Mouse (Mus musculus) CH12.LX (cell line): ENCODE data around the gene Slc25a28.

Source experiments
- BHLHE40 ChIP-seq: IDR thresholded peaks from 2 replicates; pipeline ENCODE4 v1.6.1; 2011; ENCODE audit warnings: mild to moderate bottlenecking, low read depth, low read length, improper control_type of control experiment
- CHD2 ChIP-seq: IDR thresholded peaks from 2 replicates; pipeline ENCODE4 v1.6.1; 2011; ENCODE audit warnings: low read length, improper control_type of control experiment
- CTCF ChIP-seq, 2 experiments: IDR thresholded peaks in 1 of 2; conservative IDR thresholded peaks in 1 of 2; 2 replicates each; pipeline ENCODE4 v1.5.1; 2011 to 2012; ENCODE audit warnings: low read depth in 2 of 2, low read length in 2 of 2, improper control_type of control experiment in 1 of 2, inconsistent platforms in 1 of 2, mild to moderate bottlenecking in 1 of 2, moderate library complexity in 1 of 2
- E2F4 ChIP-seq: IDR thresholded peaks from 2 replicates; pipeline ENCODE4 v1.6.1; 2011; ENCODE audit warnings: low read depth, low read length, improper control_type of control experiment; ENCODE audit not compliant: insufficient replicate concordance
- EP300 ChIP-seq: IDR thresholded peaks from 2 replicates; pipeline ENCODE4 v1.6.1; 2011; ENCODE audit warnings: low read length, improper control_type of control experiment
- KAT2A ChIP-seq: IDR thresholded peaks from 2 replicates; pipeline ENCODE4 v1.6.1; 2012; ENCODE audit warnings: low read length, improper control_type of control experiment, inconsistent platforms; ENCODE audit not compliant: insufficient replicate concordance
- MAFK ChIP-seq: IDR thresholded peaks from 2 replicates; pipeline ENCODE4 v1.6.1; 2011; ENCODE audit warnings: low read length, improper control_type of control experiment; ENCODE audit not compliant: insufficient replicate concordance
- NELFE ChIP-seq: IDR thresholded peaks from 2 replicates; pipeline ENCODE4 v1.6.1; 2011; ENCODE audit warnings: low read depth, low read length, improper control_type of control experiment
- POLR2A ChIP-seq: IDR thresholded peaks from 2 replicates; pipeline ENCODE4 v1.6.1; 2011; ENCODE audit warnings: low read depth, mild to moderate bottlenecking, improper control_type of control experiment, low read length
- RAD21 ChIP-seq: IDR thresholded peaks from 2 replicates; pipeline ENCODE4 v1.6.1; 2011; ENCODE audit warnings: low read depth, mild to moderate bottlenecking, low read length, improper control_type of control experiment, moderate library complexity
- RCOR1 ChIP-seq: conservative IDR thresholded peaks from 2 replicates; pipeline ENCODE4 v1.6.1; 2012; ENCODE audit warnings: low read depth, mild to moderate bottlenecking, inconsistent platforms, low read length, improper control_type of control experiment
- UBTF ChIP-seq: IDR thresholded peaks from 2 replicates; pipeline ENCODE4 v1.6.1; 2012; ENCODE audit warnings: low read depth, mild to moderate bottlenecking, inconsistent platforms, low read length, improper control_type of control experiment, moderate library complexity
- ZC3H11A ChIP-seq: IDR thresholded peaks from 2 replicates; pipeline ENCODE4 v1.6.1; 2012; ENCODE audit warnings: low read depth, mild to moderate bottlenecking, inconsistent platforms, low read length, improper control_type of control experiment

GRCm38 (mm10) chr19:43704787-43705497 is 30.3 kb upstream of the Slc25a28 start:
- no peak for TF ChIP-seq E2F4
- TF ChIP-seq POLR2A: no peak
- no peak for TF ChIP-seq RCOR1
- no peak for TF ChIP-seq UBTF
- TF ChIP-seq MAFK: no peak
- no peak for TF ChIP-seq CTCF (conservative IDR thresholded peaks at IDR 0.05 in 1 of 2, IDR thresholded peaks at IDR 0.05 in 1 of 2; ENCODE audit: low read depth in 2 of 2, low read length in 2 of 2)
- TF ChIP-seq EP300: no peak
- no peak for TF ChIP-seq BHLHE40
- TF ChIP-seq KAT2A: no peak
- no peak for TF ChIP-seq ZC3H11A
- no peak for TF ChIP-seq CHD2
- no peak for TF ChIP-seq NELFE
- TF ChIP-seq RAD21: no peak
